Mouse (Mus musculus) ES-E14 (cell line): ENCODE data around the gene Kmt2d. TPM values are rescaled to one million over a fixed set of nuclear protein-coding genes. Genes with fewer than 3 reads are reported as not detected.

Source experiments
- DNase-seq: peaks from one replicate; pipeline ENCODE4 v3.0.0-alpha.2; 2013; ENCODE audit warnings: low read depth, low spot score
- H3K27ac ChIP-seq: 2 replicates; pipeline ENCODE4 v1.5.1; 2012; ENCODE audit warnings: low read depth, mild to moderate bottlenecking, low read length, moderate library complexity, mixed read lengths; ENCODE audit not compliant: poor library complexity, insufficient read depth, severe bottlenecking
- H3K36me3 ChIP-seq: 2 replicates; pipeline ENCODE4 v1.6.1; 2012; ENCODE audit warnings: mild to moderate bottlenecking, low read length, moderate library complexity, mixed read lengths; ENCODE audit not compliant: control insufficient read depth, poor library complexity, insufficient read depth, severe bottlenecking
- H3K4me1 ChIP-seq, 2 experiments: fragments of 150-350 bp in 1 of 2; sonication (generic) in 1 of 2; 2 replicates each; pipeline ENCODE4 v1.6.1; 2012; ENCODE audit warnings: low read length in 2 of 2, mild to moderate bottlenecking in 1 of 2, mixed read lengths in 1 of 2; ENCODE audit not compliant: control insufficient read depth in 2 of 2, insufficient read depth in 2 of 2, poor library complexity in 1 of 2
- H3K4me3 ChIP-seq, 2 experiments: fragments of 150-350 bp in 1 of 2; sonication (generic) in 1 of 2; 2 replicates each; pipeline ENCODE4 v1.5.1; 2012; ENCODE audit warnings: low read length in 2 of 2, low read depth in 1 of 2, mild to moderate bottlenecking in 1 of 2, mixed read lengths in 1 of 2; ENCODE audit not compliant: insufficient read depth in 1 of 2, poor library complexity in 1 of 2, severe bottlenecking in 1 of 2
- H3K9ac ChIP-seq: 2 replicates; pipeline ENCODE4 v1.6.1; 2012; ENCODE audit warnings: low read depth, mild to moderate bottlenecking, low read length, mixed read lengths; ENCODE audit not compliant: poor library complexity, insufficient read depth, severe bottlenecking
- H3K9me3 ChIP-seq: fragments of 150-350 bp; sonication (generic); 2 replicates; pipeline ENCODE4 v1.6.1; 2012; ENCODE audit warnings: low read depth, mild to moderate bottlenecking, low read length; ENCODE audit not compliant: control insufficient read depth, insufficient read depth
- CHD2 ChIP-seq: IDR thresholded peaks from 2 replicates; pipeline ENCODE4 v1.6.1; 2014; ENCODE audit warnings: mild to moderate bottlenecking, low read depth, low read length, inconsistent platforms
- HCFC1 ChIP-seq: IDR thresholded peaks from 2 replicates; pipeline ENCODE4 v1.6.1; 2012; ENCODE audit warnings: low read length, inconsistent platforms, borderline replicate concordance; ENCODE audit not compliant: insufficient read depth
- MAFK ChIP-seq: IDR thresholded peaks from 2 replicates; pipeline ENCODE4 v1.6.1; 2014; ENCODE audit warnings: mild to moderate bottlenecking, low read depth, low read length, inconsistent platforms; ENCODE audit not compliant: insufficient read depth
- ZC3H11A ChIP-seq: IDR thresholded peaks from 2 replicates; pipeline ENCODE4 v1.6.1; 2012; ENCODE audit warnings: low read depth, mild to moderate bottlenecking, inconsistent platforms, low read length, borderline replicate concordance
- ZNF384 ChIP-seq: IDR thresholded peaks from 2 replicates; pipeline ENCODE4 v1.6.1; 2012; ENCODE audit warnings: low read depth, low read length, inconsistent platforms
- in situ Hi-C, 2 experiments: fragments of 600-800 bp; cut with MboI; formaldehyde crosslinking; loops; one replicate each; pipeline ENCODE4 v1.15.1; 2025; ENCODE audit warnings: low sequenced_read_pairs in 2 of 2, inconsistent platforms in 1 of 2; ENCODE audit not compliant: unreplicated experiment in 2 of 2
- total RNA-seq: library from RNA; depleted of rRNA; stranded (reverse); fragments of 300-350 nt; gene quantifications from 2 replicates; pipeline ENCODE4 v1.2.3, GENCODE M21; 2012

Gene Kmt2d
- total RNA-seq, 1 experiment = 35.9 TPM

DNA sequence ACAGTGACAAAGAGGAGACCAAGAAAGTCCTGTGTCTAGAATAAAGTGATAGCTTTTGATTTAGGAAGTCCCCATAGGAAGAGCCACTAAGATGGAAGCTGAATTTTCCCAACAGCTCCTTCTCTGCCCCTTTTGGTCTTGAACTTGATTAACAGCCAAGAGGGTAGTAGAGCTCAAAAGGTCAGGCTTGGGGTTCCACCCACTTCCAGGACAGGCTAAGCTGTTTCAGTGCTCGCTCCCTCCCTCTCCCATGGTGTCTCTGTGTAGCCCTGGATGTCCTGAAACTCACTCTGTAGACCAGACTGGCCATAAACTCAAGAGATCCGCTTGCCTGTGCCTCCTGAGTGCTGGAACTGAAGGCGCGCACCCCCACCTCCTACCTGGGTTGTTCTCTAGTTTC, 45.0 kb upstream of the Kmt2d start:
- Histone ChIP-seq H3K9ac (no peak overlapping the region), H3K27ac (no peak overlapping the region), H3K36me3 (peaks cover 21% of the 10 kb centered on the region; the same call in 1 of the 2 replicates), H3K4me3 (0 out of 4 replicates have a peak overlapping the region, but pooled peaks of 1 of the 2 experiments have one; percentile 95), H3K9me3 (no peaks in the 10 kb centered on the region), H3K4me1 (peaks cover 3 to 14% of the 10 kb centered on the region in 2 experiments; a peak in 1 of 4 replicates)
- no peak for TF ChIP-seq ZNF384
- TF ChIP-seq HCFC1 = no peak
- TF ChIP-seq CHD2 = no peak
- TF ChIP-seq MAFK = no peak
- TF ChIP-seq ZC3H11A = no peak
- in situ Hi-C loops = no loop called here
- DNase-seq = no peak

DNA sequence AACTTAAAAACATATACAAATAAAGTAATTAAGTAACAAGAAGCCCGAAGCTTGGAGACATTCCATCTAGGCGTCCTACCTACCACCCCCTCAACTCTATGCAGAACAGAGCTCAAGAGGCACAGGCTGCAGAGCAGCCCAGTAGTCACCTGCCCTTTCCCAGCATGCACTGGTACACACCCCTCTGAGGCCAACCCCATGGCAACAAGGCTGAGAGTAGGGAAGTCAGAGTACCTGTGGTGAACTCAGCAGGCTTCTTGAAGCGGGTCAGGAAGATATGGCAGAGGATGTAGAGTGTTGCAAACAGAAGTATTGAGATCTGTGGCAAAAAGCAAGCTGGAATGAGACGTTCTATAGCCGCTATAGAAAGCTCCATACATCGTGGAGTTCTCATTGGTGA, 43.9 kb upstream of the Kmt2d start:
- peaks cover 23% of the 10 kb centered on the region; the same call in 1 of the 2 replicates for H3K36me3 ChIP-seq
- no peak for DNase-seq

GRCm38 (mm10) chr15:98904692-98905091, 33.7 kb upstream of the Kmt2d start:
- H3K9ac ChIP-seq = no peak overlapping the region
- H3K27ac ChIP-seq = no peak overlapping the region
- DNase-seq = peak; percentile 75
- TF ChIP-seq ZNF384 = no peak
- TF ChIP-seq CHD2 = no peak
- no peak for TF ChIP-seq HCFC1
- TF ChIP-seq ZC3H11A = no peak
- TF ChIP-seq MAFK = no peak
- H3K4me1 ChIP-seq = peaks cover 0 to 11% of the 10 kb centered on the region in 2 experiments; a peak in 2 of 4 replicates
- in situ Hi-C loops = no loop called here
- H3K4me3 ChIP-seq = no peak overlapping the region
- H3K9me3 ChIP-seq = no peaks in the 10 kb centered on the region
- peaks cover 38% of the 10 kb centered on the region for H3K36me3 ChIP-seq

More for the DNA sequence above, 43.9 kb upstream of the Kmt2d start:
- in situ Hi-C loops = no loop called here
- Histone ChIP-seq H3K4me1 (peaks cover 3 to 13% of the 10 kb centered on the region in 2 experiments; a peak in 1 of 4 replicates), H3K4me3 (no peak overlapping the region), H3K9ac (no peak overlapping the region), H3K27ac (no peak overlapping the region), H3K9me3 (no peaks in the 10 kb centered on the region)
- TF ChIP-seq ZC3H11A (no peak), ZNF384 (no peak), CHD2 (no peak), MAFK (no peak), HCFC1 (no peak)

DNA sequence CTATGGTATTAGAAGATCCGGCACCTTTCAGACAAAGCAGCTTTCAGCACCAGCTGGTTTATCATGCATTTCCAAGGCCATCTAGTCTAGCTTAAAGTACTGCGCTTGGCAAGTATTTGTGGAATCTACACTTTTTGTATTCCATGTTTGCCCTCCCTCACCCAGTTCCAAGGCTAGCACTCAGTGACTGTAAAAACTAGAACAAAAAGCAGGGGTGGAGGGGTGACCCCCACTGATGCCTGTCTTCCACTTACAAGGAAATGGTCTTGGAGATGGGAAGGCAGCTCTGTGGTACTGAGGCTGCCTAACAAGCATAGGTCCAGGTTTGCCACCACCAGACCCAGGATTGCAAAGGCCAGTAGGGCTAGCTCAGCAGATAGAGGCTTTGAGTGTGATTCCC, 31.6 kb upstream of the Kmt2d start:
- in situ Hi-C loops = no loop called here
- Histone ChIP-seq H3K36me3 (peaks cover 21% of the 10 kb centered on the region), H3K27ac (no peak overlapping the region), H3K4me1 (0 out of 4 replicates have a peak, but pooled peaks cover 0 to 2% of the 10 kb centered on the region in 2 experiments), H3K9me3 (no peaks in the 10 kb centered on the region), H3K9ac (no peak overlapping the region), H3K4me3 (no peak overlapping the region)
- no peak for TF ChIP-seq HCFC1
- no peak for TF ChIP-seq ZC3H11A
- no peak for TF ChIP-seq MAFK
- no peak for TF ChIP-seq CHD2
- no peak for TF ChIP-seq ZNF384
- DNase-seq = no peak

DNA sequence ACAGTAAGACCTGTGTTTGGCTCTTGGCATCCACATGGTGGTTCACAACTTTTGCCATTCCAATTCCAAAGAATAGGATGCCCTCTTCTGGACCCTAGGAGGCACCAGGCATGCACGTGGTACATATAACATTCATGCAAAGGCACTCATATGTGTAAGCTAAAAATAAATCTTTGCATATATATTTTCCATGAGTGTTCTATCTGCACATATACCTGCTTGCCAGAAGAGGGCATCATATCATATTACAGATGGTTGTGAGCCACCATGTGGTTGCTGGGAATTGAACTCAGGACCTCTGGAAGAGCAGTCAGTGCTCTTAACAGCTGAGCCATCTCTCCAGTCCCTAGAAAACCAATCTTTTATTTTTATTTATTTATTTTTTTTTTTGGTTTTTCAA, 30.5 kb upstream of the Kmt2d start:
- H3K4me1 ChIP-seq = peaks cover 0 to 4% of the 10 kb centered on the region in 2 experiments; a peak in 2 of 4 replicates
- no peak overlapping the region for H3K27ac ChIP-seq
- TF ChIP-seq ZNF384 = no peak
- TF ChIP-seq HCFC1 = no peak
- TF ChIP-seq ZC3H11A = no peak
- TF ChIP-seq MAFK = no peak
- TF ChIP-seq CHD2 = no peak
- in situ Hi-C loops = no loop called here
- peaks cover 16% of the 10 kb centered on the region; the same call in 1 of the 2 replicates for H3K36me3 ChIP-seq
- no peak overlapping the region for H3K9ac ChIP-seq
- no peak for DNase-seq
- H3K9me3 ChIP-seq = no peaks in the 10 kb centered on the region
- H3K4me3 ChIP-seq = no peak overlapping the region
